18 mouse cellular contexts compared by ENCODE assay signal in genomic region chr1:138924282-138924681, GRCm38 (mm10).
"Had no signal": no experiment of that assay in that cellular context is flagged by ENCODE, and none has a peak within 500 bp of the region (broad histone marks: within the 10 kb centered on the region; RNA-seq: fewer than 3 reads in every experiment).

No protein-coding gene starts in this region.

- H3K9me3 ChIP-seq: megakaryocyte, embryonic 14.5 days; midbrain, embryonic 10.5 days; midbrain, embryonic 13.5 days; neural tube, embryonic 13.5 days; stomach, embryonic 15.5 days had no signal

- H3K9ac ChIP-seq: midbrain, embryonic 13.5 days; neural tube, embryonic 13.5 days; stomach, embryonic 15.5 days had no signal

- H3K27ac ChIP-seq: kidney, postnatal 0 days; layer of hippocampus, adult 2 months; macrophage; midbrain, embryonic 10.5 days; midbrain, embryonic 13.5 days; neural tube, embryonic 13.5 days; stomach, embryonic 15.5 days had no signal

- H3K27me3 ChIP-seq: megakaryocyte, embryonic 14.5 days; midbrain, embryonic 13.5 days; neural tube, embryonic 13.5 days; stomach, embryonic 15.5 days had no signal

- H3K4me1 ChIP-seq: midbrain, embryonic 10.5 days; midbrain, embryonic 13.5 days; neural tube, embryonic 13.5 days had no signal

- DNase-seq: kidney, adult 2 months; kidney, postnatal 25 days; layer of hippocampus, adult 9-11 months; lung, adult 2 months; retina, postnatal 1 day; thymus, adult 18-20 months; thymus, postnatal 36 days had no signal

- H3K4me2 ChIP-seq: midbrain, embryonic 13.5 days; neural tube, embryonic 13.5 days; stomach, embryonic 15.5 days had no signal

- H3K4me3 ChIP-seq: layer of hippocampus, adult 2 months; megakaryocyte, embryonic 14.5 days; midbrain, embryonic 10.5 days; midbrain, embryonic 13.5 days; myocyte; neural tube, embryonic 13.5 days; stomach, embryonic 15.5 days had no signal

- H3K36me3 ChIP-seq: midbrain, embryonic 10.5 days; midbrain, embryonic 13.5 days; neural tube, embryonic 13.5 days; stomach, embryonic 15.5 days had no signal

- ATAC-seq: intestine, postnatal 0 days; midbrain, embryonic 13.5 days; midbrain, embryonic 16.5 days had no signal
